Mouse (Mus musculus) embryonic facial prominence, embryonic 10.5 days (tissue): ENCODE results near the gene Syvn1. TPM values are rescaled to one million over a fixed set of nuclear protein-coding genes. Genes with fewer than 3 reads are reported as not detected.

Experiments
- microRNA-seq: library from miRNA; unstranded; fragments of <30 nt; microRNA quantifications from one replicate; pipeline ENCODE4, GENCODE M21; 2017
- polyA plus RNA-seq: library from polyadenylated mRNA; unstranded; fragments of >200 nt; fragmentation: Nextera tagmentation; extraction: Ambion mirVana; gene quantifications from 2 replicates; pipeline ENCODE4 v1.2.1, GENCODE M21; 2016

The Syvn1 gene
- polyA plus RNA-seq, 1 experiment from 2014 or later: 34.5 TPM

Small RNA genes lying within 50 kb of the gene (microRNA-seq; reads per million reads assigned to microRNA genes)
- gene Mir6988: 4.0 reads per million, percentile 8 among the genes with 10 or more reads in this experiment

Other genes with a start within 250 kb of the Syvn1 start
- gene Frmd8, start 171.3 kb upstream of the Syvn1 start, polyA plus RNA-seq: 44.6 and 45.4 TPM in 2 replicates
- 2.5 and 2.9 TPM in 2 replicates for gene Slc25a45, start 168.8 kb upstream of the Syvn1 start, polyA plus RNA-seq
- gene Tigd3, start 152.4 kb upstream of the Syvn1 start, polyA plus RNA-seq: 6.8 and 7.4 TPM in 2 replicates
- 231 and 251 TPM in 2 replicates for gene Dpf2, start 133.6 kb upstream of the Syvn1 start, polyA plus RNA-seq
- gene Cdc42ep2, start 121.8 kb upstream of the Syvn1 start, polyA plus RNA-seq: 1.5 and 2.2 TPM in 2 replicates
- gene Pola2, start 82.4 kb upstream of the Syvn1 start, polyA plus RNA-seq: 119 and 120 TPM in 2 replicates
- gene Slc22a20, start 60.4 kb upstream of the Syvn1 start, polyA plus RNA-seq: not detected in 2 replicates
- gene Capn1, start 30.7 kb upstream of the Syvn1 start, polyA plus RNA-seq: 2.9 and 3.2 TPM in 2 replicates
- gene Mrpl49, start 11.2 kb downstream of the Syvn1 start, polyA plus RNA-seq: 82.5 and 84.6 TPM in 2 replicates
- 831 and 861 TPM in 2 replicates for gene Fau, start 11.3 kb downstream of the Syvn1 start, polyA plus RNA-seq
- 33.8 and 35.6 TPM in 2 replicates for gene Znhit2, start 14.6 kb downstream of the Syvn1 start, polyA plus RNA-seq
- 30.3 and 31.4 TPM in 2 replicates for gene Tm7sf2, start 21.8 kb downstream of the Syvn1 start, polyA plus RNA-seq
- gene Vps51, start 30.7 kb downstream of the Syvn1 start, polyA plus RNA-seq: 70.5 and 71.9 TPM in 2 replicates
- gene Tmem262, start 33.5 kb downstream of the Syvn1 start, polyA plus RNA-seq: not detected in 2 replicates
- 2.0 TPM in 2 replicates for gene Gm28374, start 35.7 kb downstream of the Syvn1 start, polyA plus RNA-seq
- gene Zfpl1, start 38.4 kb downstream of the Syvn1 start, polyA plus RNA-seq: 75.7 and 79.7 TPM in 2 replicates
- gene Cdca5, start 38.4 kb downstream of the Syvn1 start, polyA plus RNA-seq: 66.2 and 70.1 TPM in 2 replicates
- gene AC131692.1, start 47.8 kb downstream of the Syvn1 start, polyA plus RNA-seq: 0.41 and 0.56 TPM in 2 replicates
- gene Naaladl1, start 59.2 kb downstream of the Syvn1 start, polyA plus RNA-seq: 0.87 and 0.89 TPM in 2 replicates
- 66.1 and 67.7 TPM in 2 replicates for gene Sac3d1, start 72.1 kb downstream of the Syvn1 start, polyA plus RNA-seq
- 29.1 and 30.2 TPM in 2 replicates for gene Snx15, start 81.7 kb downstream of the Syvn1 start, polyA plus RNA-seq
- gene Batf2, start 94.4 kb downstream of the Syvn1 start, polyA plus RNA-seq: not detected in 2 replicates
- 111 and 112 TPM in 2 replicates for gene Arl2, start 95.0 kb downstream of the Syvn1 start, polyA plus RNA-seq
- gene Majin, start 137.8 kb downstream of the Syvn1 start, polyA plus RNA-seq: not detected in 2 replicates
- gene Gpha2, start 179.8 kb downstream of the Syvn1 start, polyA plus RNA-seq: 0.98 and 1.3 TPM in 2 replicates
- gene Ppp2r5b, start 189.3 kb downstream of the Syvn1 start, polyA plus RNA-seq: 25.5 and 26.3 TPM in 2 replicates
- gene Atg2a, start 195.1 kb downstream of the Syvn1 start, polyA plus RNA-seq: 12.5 and 13.6 TPM in 2 replicates
- gene Ehd1, start 230.1 kb downstream of the Syvn1 start, polyA plus RNA-seq: 81.8 and 83.5 TPM in 2 replicates